Mouse (Mus musculus): Measurements from ENCODE around the gene Slc24a4. TPM values are rescaled to one million over a fixed set of nuclear protein-coding genes. Genes with fewer than 3 reads are reported as not detected.
"Not testable (repeated sequence)": the region's sequence is repeated elsewhere in the genome, so short reads cannot be mapped to it uniquely, and the experiment has no call there.

Slc24a4 gene
- polyA plus RNA-seq, 1 experiment from 2014 or later = 0.14 TPM

DNA sequence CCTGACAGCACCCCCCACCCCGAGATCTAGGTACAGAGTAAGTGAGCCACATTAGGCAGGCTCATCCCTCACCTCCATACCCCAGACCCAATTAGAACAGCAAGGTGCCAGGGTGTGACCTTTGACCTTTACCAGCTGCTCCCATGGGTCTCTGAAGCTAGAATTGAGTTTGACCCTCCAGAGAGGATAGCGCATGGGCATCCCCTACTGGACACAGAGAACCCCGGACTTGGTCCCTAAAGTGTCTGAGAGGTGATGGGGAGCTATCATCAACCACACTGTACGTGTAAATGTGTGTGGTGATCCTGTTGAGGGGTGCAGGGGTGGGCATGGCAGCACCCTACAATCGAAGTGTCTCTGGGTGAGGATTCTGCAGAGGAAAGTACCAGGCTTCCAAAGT lies 44.8 kb downstream of the Slc24a4 start:
- H3K27me3 ChIP-seq (ENCODE audit: insufficient read depth, poor library complexity, severe bottlenecking) = no peaks in the 10 kb centered on the region
- DNase-seq (ENCODE audit: low spot score) = no peak
- H3K9me3 ChIP-seq = no peaks in the 10 kb centered on the region
- no peaks in the 10 kb centered on the region for H3K4me1 ChIP-seq (replicated peaks)
- H3K36me3 ChIP-seq = no peaks in the 10 kb centered on the region
- H3K4me3 ChIP-seq = no peak overlapping the region
- 86% methylated on average over 5 of the region's 5 CpGs for WGBS
- no peak overlapping the region for H3K27ac ChIP-seq

- 85% methylated on average over 18 of the region's 18 CpGs for WGBS
- no peaks in the 10 kb centered on the region for H3K27me3 ChIP-seq (ENCODE audit: insufficient read depth, poor library complexity, severe bottlenecking)
- H3K36me3 ChIP-seq = no peaks in the 10 kb centered on the region
- H3K4me1 ChIP-seq (replicated peaks) = no peaks in the 10 kb centered on the region
- H3K4me3 ChIP-seq = no peak overlapping the region
- H3K9me3 ChIP-seq = no peaks in the 10 kb centered on the region
- DNase-seq (ENCODE audit: low spot score) = no peak
- no peak overlapping the region for H3K27ac ChIP-seq
Observed at GRCm38 (mm10) chr12:102180371-102181074, 52.0 kb downstream of the Slc24a4 start.

DNA sequence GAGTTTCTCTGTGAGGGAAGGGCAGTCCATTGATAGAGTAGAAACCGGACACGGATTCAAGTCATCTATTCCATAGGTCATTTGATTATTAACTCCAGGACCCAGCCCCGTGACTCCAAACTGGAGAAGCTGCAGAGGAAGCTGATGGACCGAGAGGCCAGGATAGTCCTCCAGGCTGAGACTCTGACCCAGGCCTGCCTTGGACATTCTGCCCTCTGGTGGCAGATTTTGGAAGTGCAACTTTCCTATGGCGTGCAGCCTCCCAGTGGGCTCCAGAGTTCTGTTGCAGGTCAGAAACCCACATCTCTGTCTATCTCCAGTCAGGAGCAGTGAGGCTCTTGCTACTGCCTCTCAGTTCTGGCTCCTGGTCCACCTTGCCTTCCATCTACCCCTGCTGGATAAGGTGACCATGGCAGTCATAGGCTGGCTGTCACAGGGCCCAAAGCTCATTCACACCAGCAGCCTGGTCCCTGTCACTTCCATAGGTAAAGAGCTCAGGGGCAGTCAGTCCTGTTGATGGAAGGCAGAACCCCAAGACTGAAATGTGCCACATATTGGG lies 53.3 kb downstream of the Slc24a4 start:
- DNase-seq (ENCODE audit: low spot score) = peak; percentile 71
- no peaks in the 10 kb centered on the region for H3K4me1 ChIP-seq (replicated peaks)
- no peaks in the 10 kb centered on the region for H3K36me3 ChIP-seq
- no peak overlapping the region for H3K27ac ChIP-seq
- no peaks in the 10 kb centered on the region for H3K9me3 ChIP-seq
- H3K4me3 ChIP-seq = no peak overlapping the region
- WGBS = 42% methylated on average over 5 of the region's 5 CpGs
- no peaks in the 10 kb centered on the region for H3K27me3 ChIP-seq (ENCODE audit: insufficient read depth, poor library complexity, severe bottlenecking)

GRCm38 (mm10) chr12:102182621-102183020 lies 54.1 kb downstream of the Slc24a4 start:
- Histone ChIP-seq H3K27ac (no peak overlapping the region), H3K27me3 (ENCODE audit: insufficient read depth, poor library complexity, severe bottlenecking) (no peaks in the 10 kb centered on the region), H3K9me3 (peaks cover 6% of the 10 kb centered on the region; the same call in 1 of the 2 replicates), H3K4me1 (replicated peaks) (no peaks in the 10 kb centered on the region), H3K36me3 (no peaks in the 10 kb centered on the region), H3K4me3 (no peak overlapping the region)
- 79% methylated on average over 6 of the region's 6 CpGs for WGBS
- no peak for DNase-seq (ENCODE audit: low spot score)

DNA sequence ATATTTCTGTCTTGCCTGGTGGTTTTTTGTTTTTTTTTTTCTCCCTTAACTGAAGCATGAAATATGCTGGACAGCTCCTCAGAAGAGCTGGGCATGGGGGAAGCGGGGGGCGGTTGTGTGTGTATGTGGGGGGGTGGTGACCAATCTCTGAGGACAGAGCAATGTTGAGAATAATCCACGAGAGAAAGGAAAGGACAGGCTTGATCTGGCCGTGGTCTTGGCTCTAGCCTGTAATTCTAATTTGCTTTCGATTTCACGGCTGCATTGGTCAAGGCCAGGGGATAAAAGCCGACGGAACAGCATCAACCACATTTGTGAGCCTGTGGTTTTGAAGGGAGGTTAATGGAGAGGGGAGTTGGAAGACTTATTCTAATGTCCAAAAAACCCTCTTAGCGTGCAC lies 54.7 kb downstream of the Slc24a4 start:
- H3K4me3 ChIP-seq = no peak overlapping the region
- H3K36me3 ChIP-seq = no peaks in the 10 kb centered on the region
- H3K9me3 ChIP-seq = peaks cover 10% of the 10 kb centered on the region; the same call in 1 of the 2 replicates
- no peaks in the 10 kb centered on the region for H3K4me1 ChIP-seq (replicated peaks)
- H3K27ac ChIP-seq = no peak overlapping the region
- H3K27me3 ChIP-seq (ENCODE audit: insufficient read depth, poor library complexity, severe bottlenecking) = no peaks in the 10 kb centered on the region
- 62% methylated on average over 9 of the region's 9 CpGs for WGBS
- no peak for DNase-seq (ENCODE audit: low spot score)

GRCm38 (mm10) chr12:102190820-102191219 lies 62.3 kb downstream of the Slc24a4 start:
- Histone ChIP-seq H3K4me3 (no peak overlapping the region), H3K27me3 (ENCODE audit: insufficient read depth, poor library complexity, severe bottlenecking) (no peaks in the 10 kb centered on the region), H3K4me1 (replicated peaks) (no peaks in the 10 kb centered on the region), H3K36me3 (no peaks in the 10 kb centered on the region), H3K9me3 (peaks cover 16% of the 10 kb centered on the region; the same call in 1 of the 2 replicates), H3K27ac (no peak overlapping the region)
- whole genome bisulfite sequencing = 86% methylated on average over 11 of the region's 11 CpGs
- DNase-seq (ENCODE audit: low spot score) = no peak

DNA sequence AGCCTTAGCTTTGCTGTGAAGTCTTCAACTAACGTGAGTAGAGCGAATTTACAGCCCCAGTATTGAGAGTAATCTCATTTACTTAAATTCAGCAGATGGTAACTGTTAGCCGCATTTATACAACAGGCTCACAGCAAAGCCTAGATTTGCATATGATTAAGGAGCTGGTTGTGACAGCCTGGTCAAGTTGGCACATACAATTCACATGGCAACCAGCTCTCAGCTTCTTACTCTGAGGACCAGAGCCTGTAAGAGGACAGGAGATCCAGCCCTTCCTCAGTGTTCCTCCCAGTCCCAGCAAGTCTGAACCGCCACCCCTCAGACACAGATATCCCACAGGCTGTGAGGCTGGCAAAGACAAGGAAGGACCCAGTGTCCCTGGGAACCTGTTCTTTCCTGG lies 73.0 kb downstream of the Slc24a4 start:
- no peak for DNase-seq (ENCODE audit: low spot score)
- Histone ChIP-seq H3K4me3 (no peak overlapping the region), H3K9me3 (no peaks in the 10 kb centered on the region), H3K27me3 (ENCODE audit: insufficient read depth, poor library complexity, severe bottlenecking) (no peaks in the 10 kb centered on the region), H3K27ac (no peak overlapping the region), H3K36me3 (no peaks in the 10 kb centered on the region), H3K4me1 (replicated peaks) (peaks cover 21% of the 10 kb centered on the region; the same call in 1 of the 2 replicates)
- 78% methylated on average over 4 of the region's 4 CpGs for WGBS

DNA sequence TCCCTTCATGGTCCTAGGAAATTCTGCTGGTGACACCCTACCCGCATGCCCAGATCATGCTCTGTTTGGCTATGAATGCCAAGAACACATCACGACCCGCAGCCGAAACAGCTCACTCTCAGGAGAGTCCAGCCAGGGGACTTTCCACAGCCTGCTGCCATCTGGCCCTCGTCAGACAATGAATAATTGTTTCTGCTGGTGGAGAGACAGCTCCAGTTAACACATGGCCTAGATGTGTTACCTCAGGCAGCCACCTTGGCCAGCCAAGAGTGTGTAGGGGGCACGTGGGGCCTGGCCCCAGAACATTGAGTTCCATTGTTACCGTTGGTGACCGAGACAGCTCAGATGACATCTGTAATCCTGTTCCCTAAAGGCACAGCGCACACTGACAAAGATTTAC lies 74.4 kb downstream of the Slc24a4 start:
- no peaks in the 10 kb centered on the region for H3K9me3 ChIP-seq
- DNase-seq (ENCODE audit: low spot score) = peak; percentile 36
- no peak overlapping the region; the same call in none of the 2 replicates for H3K27ac ChIP-seq
- no peak overlapping the region for H3K4me3 ChIP-seq
- WGBS = 54% methylated on average over 9 of the region's 9 CpGs
- peaks cover 21% of the 10 kb centered on the region; the same call in 1 of the 2 replicates for H3K4me1 ChIP-seq (replicated peaks)
- H3K36me3 ChIP-seq = no peaks in the 10 kb centered on the region
- no peaks in the 10 kb centered on the region for H3K27me3 ChIP-seq (ENCODE audit: insufficient read depth, poor library complexity, severe bottlenecking)

DNA sequence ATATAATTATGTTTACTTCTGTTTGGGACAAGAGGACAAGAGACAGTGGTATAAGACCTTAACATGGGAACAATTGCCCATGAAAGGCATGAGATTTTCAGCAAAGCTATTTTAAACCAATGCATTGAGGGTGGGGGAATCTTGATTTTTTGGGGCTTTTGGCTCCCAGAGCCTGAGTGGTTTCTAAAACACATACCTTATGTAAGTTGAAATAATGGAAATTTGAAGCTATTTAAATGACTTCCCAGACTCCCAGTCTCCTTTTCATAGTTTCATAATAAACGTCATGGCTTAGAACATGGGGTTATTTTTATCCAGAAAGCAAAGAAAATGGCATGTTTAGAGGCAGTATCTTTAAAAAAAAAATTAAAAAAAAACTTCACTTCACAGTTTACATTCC lies 77.9 kb downstream of the Slc24a4 start:
- Histone ChIP-seq H3K27ac (no peak overlapping the region), H3K4me3 (no peak overlapping the region), H3K9me3 (no peaks in the 10 kb centered on the region), H3K4me1 (replicated peaks) (peaks cover 17% of the 10 kb centered on the region; the same call in 1 of the 2 replicates), H3K36me3 (no peaks in the 10 kb centered on the region), H3K27me3 (ENCODE audit: insufficient read depth, poor library complexity, severe bottlenecking) (no peaks in the 10 kb centered on the region)
- no peak for DNase-seq (ENCODE audit: low spot score)
- WGBS = 70% methylated on average over 1 of the region's 1 CpGs

DNA sequence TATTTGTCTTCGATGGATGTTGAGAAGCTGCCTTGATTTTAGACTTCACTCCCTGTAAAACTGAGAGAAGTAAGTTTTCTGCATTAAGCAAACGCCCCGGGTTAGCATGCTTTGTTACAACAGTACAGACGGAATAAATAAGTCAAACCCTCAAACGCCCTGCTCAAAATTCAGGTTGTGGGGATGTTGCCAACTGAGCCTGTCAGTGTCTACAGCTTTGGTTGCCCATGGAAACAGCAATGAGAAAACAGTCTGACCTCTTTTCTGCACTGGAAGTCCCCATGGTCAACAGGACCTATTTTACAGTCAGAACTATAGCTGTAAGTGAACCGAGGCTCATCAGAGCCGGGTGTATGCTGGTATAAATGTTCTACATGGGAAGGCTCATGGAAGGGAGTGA lies 78.7 kb downstream of the Slc24a4 start:
- no peaks in the 10 kb centered on the region for H3K27me3 ChIP-seq (ENCODE audit: insufficient read depth, poor library complexity, severe bottlenecking)
- no peak overlapping the region for H3K4me3 ChIP-seq
- peaks cover 10% of the 10 kb centered on the region; the same call in 1 of the 2 replicates for H3K4me1 ChIP-seq (replicated peaks)
- no peak for DNase-seq (ENCODE audit: low spot score)
- no peak overlapping the region for H3K27ac ChIP-seq
- H3K9me3 ChIP-seq = no peaks in the 10 kb centered on the region
- H3K36me3 ChIP-seq = no peaks in the 10 kb centered on the region
- 92% methylated on average over 7 of the region's 7 CpGs for WGBS

DNA sequence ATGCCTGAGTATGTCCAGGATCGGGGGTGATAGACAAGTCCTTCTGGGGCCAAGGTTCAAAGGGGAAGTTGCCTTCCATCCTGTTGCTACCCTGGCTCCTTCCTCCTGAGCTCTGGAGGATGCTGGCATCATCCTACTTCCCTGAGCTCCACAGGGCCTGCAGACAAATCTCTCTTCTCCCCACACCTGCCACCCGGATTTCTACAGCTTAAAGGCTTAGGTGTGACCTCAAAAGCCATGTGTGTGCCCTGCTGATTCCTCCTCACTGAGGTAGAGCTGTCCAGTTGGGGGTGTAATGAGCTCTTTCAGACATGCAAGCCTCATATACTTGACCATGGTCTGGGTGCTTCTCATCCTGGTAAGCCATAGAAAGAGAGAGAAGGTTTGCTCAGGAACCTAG lies 82.3 kb downstream of the Slc24a4 start:
- 68% methylated on average over 2 of the region's 2 CpGs for WGBS
- Histone ChIP-seq H3K36me3 (no peaks in the 10 kb centered on the region), H3K27ac (no peak overlapping the region), H3K4me1 (replicated peaks) (no peaks in the 10 kb centered on the region), H3K9me3 (no peaks in the 10 kb centered on the region), H3K27me3 (ENCODE audit: insufficient read depth, poor library complexity, severe bottlenecking) (no peaks in the 10 kb centered on the region), H3K4me3 (no peak overlapping the region)
- DNase-seq (ENCODE audit: low spot score) = no peak

DNA sequence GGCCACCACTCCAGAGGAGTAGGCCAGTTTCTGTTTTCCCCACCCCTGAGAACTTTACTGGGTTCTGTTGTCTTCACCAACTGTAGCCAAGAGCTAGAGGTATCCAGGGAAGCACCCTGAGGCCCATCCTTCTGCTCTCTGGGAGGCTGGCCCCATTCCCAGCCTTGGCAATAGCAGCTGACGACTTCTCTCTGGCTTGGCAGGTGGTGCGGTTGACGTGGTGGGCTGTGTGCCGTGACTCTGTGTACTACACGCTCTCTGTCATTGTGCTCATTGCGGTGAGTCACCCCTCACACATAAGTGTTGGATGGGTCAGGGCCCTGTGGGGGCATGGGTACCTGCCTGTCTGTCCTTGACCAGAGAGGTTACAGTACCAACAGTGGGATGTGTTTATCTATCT lies 94.9 kb downstream of the Slc24a4 start:
- no peak for DNase-seq (ENCODE audit: low spot score)
- Histone ChIP-seq H3K4me3 (no peak overlapping the region), H3K9me3 (no peaks in the 10 kb centered on the region), H3K4me1 (replicated peaks) (no peaks in the 10 kb centered on the region), H3K36me3 (no peaks in the 10 kb centered on the region), H3K27ac (no peak overlapping the region), H3K27me3 (ENCODE audit: insufficient read depth, poor library complexity, severe bottlenecking) (no peaks in the 10 kb centered on the region; the same call in 1 of the 2 replicates)
- 94% methylated on average over 6 of the region's 6 CpGs for WGBS

GRCm38 (mm10) chr12:102224112-102224511 lies 95.6 kb downstream of the Slc24a4 start:
- not testable (repeated sequence) for H3K9me3 ChIP-seq; H3K27me3 ChIP-seq (ENCODE audit: insufficient read depth, poor library complexity, severe bottlenecking); DNase-seq (ENCODE audit: low spot score); H3K4me1 ChIP-seq (replicated peaks); H3K27ac ChIP-seq; H3K36me3 ChIP-seq; H3K4me3 ChIP-seq
- 82% methylated on average over 2 of the region's 2 CpGs for WGBS

All from hindbrain, embryonic 10.5 days (tissue).